Mouse (Mus musculus) midbrain, embryonic 14.5 days (tissue): ENCODE results near the gene Spag8. TPM values are rescaled to one million over a fixed set of nuclear protein-coding genes. Genes with fewer than 3 reads are reported as not detected.

ENCODE experiments used
- ATAC-seq: fragments of 200-750 bp; cut with Nextera tagmentation; 2 replicates; pipeline ENCODE4 v1.8.0; 2017; ENCODE audit warnings: moderate number of reproducible peaks, moderate library complexity; ENCODE audit not compliant: low FRiP score, low TSS enrichment
- DNase-seq: peaks from one replicate; pipeline ENCODE4 v3.0.0-alpha.2; 2015
- H3K27ac ChIP-seq: fragments of 300-500 bp; sonication (generic); replicated peaks from 2 replicates; pipeline ENCODE4 v1.5.1; 2014; ENCODE audit warnings: mild to moderate bottlenecking, low read depth, low read length, moderate library complexity
- H3K27me3 ChIP-seq: fragments of 300-500 bp; sonication (generic); 2 replicates; pipeline ENCODE4 v1.6.1; 2014; ENCODE audit warnings: low read length, control low read depth, mixed read lengths; ENCODE audit not compliant: control insufficient read depth, insufficient read depth
- H3K36me3 ChIP-seq: fragments of 300-500 bp; sonication (generic); 2 replicates; pipeline ENCODE4 v1.6.1; 2014; ENCODE audit warnings: low read length, control low read depth; ENCODE audit not compliant: control insufficient read depth, insufficient read depth
- H3K4me1 ChIP-seq: fragments of 300-500 bp; sonication (generic); 2 replicates; pipeline ENCODE4 v1.6.1; 2014; ENCODE audit warnings: mild to moderate bottlenecking, antibody characterized with exemption, low read length, control low read depth; ENCODE audit not compliant: control insufficient read depth, insufficient read depth
- H3K4me2 ChIP-seq: fragments of 300-500 bp; sonication (generic); 2 replicates; pipeline ENCODE4 v1.6.1; 2014; ENCODE audit warnings: mild to moderate bottlenecking, low read length, moderate library complexity
- H3K4me3 ChIP-seq: fragments of 300-500 bp; sonication (generic); replicated peaks from 2 replicates; pipeline ENCODE4 v1.5.1; 2014; ENCODE audit warnings: low read depth, low read length
- H3K9ac ChIP-seq: fragments of 300-500 bp; sonication (generic); replicated peaks from 2 replicates; pipeline ENCODE4 v1.6.1; 2014; ENCODE audit warnings: mild to moderate bottlenecking, low read length, moderate library complexity
- H3K9me3 ChIP-seq: fragments of 300-500 bp; sonication (generic); 2 replicates; pipeline ENCODE4 v1.6.1; 2016; ENCODE audit warnings: low read length, control low read depth, mixed read lengths; ENCODE audit not compliant: control insufficient read depth
- WGBS: fragments of 180-500 bp; shearing (Covaris S2); extraction: QIAGEN DNeasy Blood & Tissue Kit; methylation state at CpG from one replicate; pipeline ENCODE4 v1.1.7; 2014; 5-methylcytosine and 5-hydroxymethylcytosine counted together
- polyA plus RNA-seq: library from polyadenylated mRNA; unstranded; fragments of >200 nt; fragmentation: Nextera tagmentation; extraction: Ambion mirVana; gene quantifications from 2 replicates; pipeline ENCODE4 v1.2.1, GENCODE M21; 2014

The Spag8 gene
- polyA plus RNA-seq, 1 experiment from 2014 or later = 5.8 TPM

- Histone ChIP-seq H3K4me2 (peak overlapping the region; percentile 88), H3K9ac (no peak overlapping the region), H3K27ac (peak overlapping the region; percentile 49; the same call in 1 of the 2 replicates), H3K9me3 (no peaks in the 10 kb centered on the region), H3K4me3 (peak overlapping the region; percentile 78), H3K27me3 (no peaks in the 10 kb centered on the region; the same call in 1 of the 2 replicates), H3K36me3 (no peaks in the 10 kb centered on the region), H3K4me1 (peaks cover 4% of the 10 kb centered on the region; the same call in 1 of the 2 replicates)
- WGBS = 65% methylated on average over 4 of the region's 4 CpGs
- ATAC-seq (no peak), DNase-seq (no peak)
Measured at GRCm38 (mm10) chr4:43657146-43657545, 3.8 kb upstream of the Spag8 start.

- WGBS = under 1% methylated on average over 34 of the region's 34 CpGs
- Histone ChIP-seq H3K9me3 (no peaks in the 10 kb centered on the region), H3K4me3 (peak within 1 kb of the TSS; percentile 78), H3K9ac (peak within 1 kb of the TSS; percentile 84), H3K4me2 (peak within 1 kb of the TSS; percentile 88), H3K27ac (peak within 1 kb of the TSS; percentile 92), H3K27me3 (no peaks in the 10 kb centered on the region), H3K4me1 (peaks cover 4% of the 10 kb centered on the region; the same call in 1 of the 2 replicates), H3K36me3 (no peaks in the 10 kb centered on the region)
- DNase-seq (peak; percentile 98), ATAC-seq (peak; percentile 96)
Measured at GRCm38 (mm10) chr4:43656339-43657109, 3.1 kb upstream of the Spag8 start, which contains the start of gene Hint2. Gene Hint2, minus strand, starts transcription at chr4:43656466.

- Histone ChIP-seq H3K27me3 (no peaks in the 10 kb centered on the region), H3K9ac (peak overlapping the region; percentile 84), H3K4me1 (peaks cover 4% of the 10 kb centered on the region; the same call in 1 of the 2 replicates), H3K4me3 (peak overlapping the region; percentile 78), H3K9me3 (no peaks in the 10 kb centered on the region), H3K27ac (peak overlapping the region; percentile 92), H3K36me3 (no peaks in the 10 kb centered on the region), H3K4me2 (peak overlapping the region; percentile 88)
- peak; percentile 49; the same call in 1 of the 2 replicates for ATAC-seq
- 5% methylated on average over 34 of the region's 34 CpGs for WGBS
- DNase-seq = peak; percentile 18
Measured at GRCm38 (mm10) chr4:43655656-43656338, 2.4 kb upstream of the Spag8 start.

- Histone ChIP-seq H3K27ac (0 out of 2 replicates have a peak overlapping the region, but pooled peaks have one; percentile 41), H3K9ac (no peak overlapping the region), H3K4me3 (peak overlapping the region; percentile 19), H3K9me3 (no peaks in the 10 kb centered on the region), H3K4me2 (peak overlapping the region; percentile 44), H3K4me1 (peaks cover 4% of the 10 kb centered on the region; the same call in 1 of the 2 replicates), H3K36me3 (peaks cover 11% of the 10 kb centered on the region; the same call in 1 of the 2 replicates), H3K27me3 (no peaks in the 10 kb centered on the region)
- no peak for DNase-seq
- 92% methylated on average over 4 of the region's 4 CpGs for WGBS
- no peak for ATAC-seq
Measured at GRCm38 (mm10) chr4:43652726-43653125, 668 bp downstream of the Spag8 start.

- no peaks in the 10 kb centered on the region; the same call in 1 of the 2 replicates for H3K4me1 ChIP-seq
- DNase-seq = no peak
- no peak for ATAC-seq
- no peak overlapping the region for H3K4me2 ChIP-seq
- H3K9ac ChIP-seq = no peak overlapping the region
- WGBS = 93% methylated on average over 3 of the region's 3 CpGs
- no peaks in the 10 kb centered on the region for H3K9me3 ChIP-seq
- H3K36me3 ChIP-seq = peaks cover 18% of the 10 kb centered on the region; the same call in 1 of the 2 replicates
- H3K27ac ChIP-seq = no peak overlapping the region
- no peak overlapping the region for H3K4me3 ChIP-seq
- H3K27me3 ChIP-seq = no peaks in the 10 kb centered on the region
Measured at GRCm38 (mm10) chr4:43649783-43650182, 3.6 kb downstream of the Spag8 start.

DNA sequence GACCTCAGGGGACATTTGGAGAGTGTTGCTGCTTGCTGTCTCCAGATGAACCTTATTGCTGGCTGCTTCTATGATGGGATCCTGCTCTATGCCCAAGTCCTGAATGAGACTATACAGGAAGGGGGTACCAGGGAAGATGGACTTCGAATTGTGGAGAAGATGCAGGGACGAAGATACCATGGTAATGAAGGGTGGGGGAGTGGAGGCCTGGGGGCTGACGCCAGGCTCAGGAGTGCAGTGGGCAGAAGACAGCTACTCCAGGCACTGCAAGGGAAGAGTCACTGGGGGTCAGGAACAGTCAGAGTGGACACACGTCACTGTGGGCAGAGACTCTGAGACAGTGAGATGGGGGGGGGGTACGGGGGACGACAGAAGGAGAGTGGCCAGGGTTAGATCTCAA, 12.9 kb downstream of the Spag8 start:
- WGBS = 84% methylated on average over 6 of the region's 6 CpGs
- H3K27me3 ChIP-seq = no peaks in the 10 kb centered on the region
- no peaks in the 10 kb centered on the region for H3K9me3 ChIP-seq
- DNase-seq = no peak
- no peak overlapping the region for H3K4me2 ChIP-seq
- no peak overlapping the region for H3K9ac ChIP-seq
- ATAC-seq = no peak
- H3K36me3 ChIP-seq = peaks cover 22% of the 10 kb centered on the region
- no peak overlapping the region for H3K4me3 ChIP-seq
- H3K4me1 ChIP-seq = no peaks in the 10 kb centered on the region
- H3K27ac ChIP-seq = no peak overlapping the region

- WGBS = 73% methylated on average over 9 of the region's 9 CpGs
- DNase-seq (no peak), ATAC-seq (no peak)
- no peak overlapping the region for H3K4me2 ChIP-seq
- H3K9me3 ChIP-seq = no peaks in the 10 kb centered on the region
- H3K36me3 ChIP-seq = peaks cover 20% of the 10 kb centered on the region
- no peak overlapping the region for H3K9ac ChIP-seq
- no peak overlapping the region for H3K4me3 ChIP-seq
- no peak overlapping the region for H3K27ac ChIP-seq
- H3K4me1 ChIP-seq = no peaks in the 10 kb centered on the region
- no peaks in the 10 kb centered on the region for H3K27me3 ChIP-seq
Measured at GRCm38 (mm10) chr4:43640076-43640475, 13.3 kb downstream of the Spag8 start.

DNA sequence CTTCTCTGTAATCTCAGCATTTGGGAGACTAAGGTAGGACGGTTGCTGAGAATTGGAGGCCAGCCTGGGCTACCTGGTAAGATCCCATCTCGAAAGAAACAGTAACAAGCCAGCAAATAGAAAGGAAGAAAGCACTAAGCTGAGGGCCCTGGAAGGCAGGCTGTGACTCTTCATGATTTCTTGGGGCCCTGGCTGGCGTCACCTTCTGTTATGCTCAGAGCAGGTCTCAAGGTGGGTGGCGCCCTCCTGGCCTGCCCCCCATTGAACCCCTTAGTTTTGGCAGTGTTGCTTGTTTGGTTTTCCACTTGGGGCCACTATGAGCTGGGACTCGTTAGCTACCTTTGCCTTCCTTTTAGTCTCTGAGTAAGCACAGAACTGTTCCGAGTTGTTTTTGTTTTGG, 16.6 kb downstream of the Spag8 start:
- no peaks in the 10 kb centered on the region for H3K27me3 ChIP-seq
- H3K9ac ChIP-seq = no peak overlapping the region
- H3K27ac ChIP-seq = no peak overlapping the region
- WGBS = 76% methylated on average over 6 of the region's 6 CpGs
- 0 out of 2 replicates have a peak, but pooled peaks cover 3% of the 10 kb centered on the region for H3K36me3 ChIP-seq
- DNase-seq = no peak
- ATAC-seq = no peak
- no peaks in the 10 kb centered on the region for H3K9me3 ChIP-seq
- no peak overlapping the region for H3K4me2 ChIP-seq
- no peak overlapping the region for H3K4me3 ChIP-seq
- H3K4me1 ChIP-seq = peaks cover 25% of the 10 kb centered on the region
